Mouse (Mus musculus): ENCODE measurements around the gene Ubtf. TPM values are rescaled to one million over a fixed set of nuclear protein-coding genes. Genes with fewer than 3 reads are reported as not detected.

Gene Ubtf
- polyA plus RNA-seq, 1 experiment from 2014 or later = 68.9 TPM

DNA sequence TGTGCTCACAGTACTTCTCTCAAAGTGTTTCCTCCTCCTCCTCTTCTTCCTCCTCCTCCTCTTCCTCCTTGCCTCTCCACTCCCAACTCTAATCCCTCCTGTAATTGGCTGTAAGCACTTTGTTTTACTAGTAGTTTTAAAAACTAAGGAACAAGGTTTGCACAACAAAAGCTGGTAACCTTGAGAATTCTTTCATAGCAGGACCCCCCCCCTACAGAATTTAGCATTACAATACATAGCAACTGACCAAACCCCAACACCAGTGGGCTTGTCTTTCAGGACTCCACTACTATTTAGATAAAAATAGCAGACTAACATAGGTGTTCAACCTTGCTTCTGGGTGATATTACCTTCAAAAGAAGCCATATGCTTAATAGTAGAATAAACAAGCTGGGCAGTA, 10.0 kb upstream of the Ubtf start:
- no peak overlapping the region for H3K4me2 ChIP-seq
- H3K4me3 ChIP-seq (replicated peaks) = no peak overlapping the region
- no peaks in the 10 kb centered on the region for H3K36me3 ChIP-seq
- ATAC-seq (ENCODE audit: low FRiP score) = no peak
- H3K4me1 ChIP-seq = no peaks in the 10 kb centered on the region
- H3K9me3 ChIP-seq (replicated peaks) = no peaks in the 10 kb centered on the region
- no peak overlapping the region for H3K9ac ChIP-seq (replicated peaks)
- no peak overlapping the region for H3K27ac ChIP-seq (replicated peaks)
- H3K27me3 ChIP-seq (replicated peaks) = no peaks in the 10 kb centered on the region

DNA sequence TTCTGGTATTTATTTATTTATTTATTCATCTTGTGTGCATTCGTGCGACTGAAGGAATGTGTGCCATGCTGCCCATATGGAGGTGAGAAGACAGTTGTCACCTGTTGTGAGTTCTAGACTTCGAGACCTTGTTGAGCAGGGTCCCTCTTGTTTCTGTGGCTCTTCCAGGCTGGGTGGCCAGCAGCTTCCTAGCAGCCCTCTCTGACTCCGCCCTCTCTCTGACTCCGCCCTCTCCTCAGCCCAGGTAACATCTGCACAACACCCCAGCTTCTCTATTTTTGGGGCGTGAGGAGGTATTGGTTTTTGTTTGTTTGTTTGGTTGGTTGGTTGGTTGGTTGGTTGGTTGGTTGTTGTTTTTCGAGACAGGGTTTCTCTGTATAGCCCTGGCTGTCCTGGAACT, 8.3 kb upstream of the Ubtf start:
- Histone ChIP-seq H3K4me2 (no peak overlapping the region), H3K36me3 (no peaks in the 10 kb centered on the region), H3K27me3 (replicated peaks) (no peaks in the 10 kb centered on the region), H3K27ac (replicated peaks) (no peak overlapping the region), H3K9me3 (replicated peaks) (no peaks in the 10 kb centered on the region), H3K4me3 (replicated peaks) (no peak overlapping the region), H3K4me1 (no peaks in the 10 kb centered on the region), H3K9ac (replicated peaks) (no peak overlapping the region)
- no peak for ATAC-seq (ENCODE audit: low FRiP score)
- WGBS = 89% methylated on average over 7 of the region's 7 CpGs

DNA sequence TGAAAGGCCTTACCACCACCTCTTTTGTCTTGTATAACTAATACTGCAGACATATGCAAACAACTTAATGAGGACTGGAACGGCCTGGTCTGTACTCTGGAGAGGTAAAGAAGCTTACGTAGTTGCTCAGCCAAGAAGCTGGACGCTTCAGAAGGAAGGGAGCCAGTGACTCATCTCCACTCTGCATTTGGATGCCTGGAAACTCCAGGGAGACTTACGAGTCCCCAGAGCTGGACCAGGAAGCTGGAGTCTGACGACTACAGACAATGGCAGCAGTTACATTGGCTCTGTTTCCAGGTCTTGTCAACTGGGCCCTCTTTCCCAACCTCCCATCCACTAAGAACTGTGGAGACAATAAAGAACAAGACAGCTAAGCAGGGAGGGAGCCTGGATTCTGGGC, 7.7 kb upstream of the Ubtf start:
- no peaks in the 10 kb centered on the region for H3K9me3 ChIP-seq (replicated peaks)
- H3K9ac ChIP-seq (replicated peaks) = no peak overlapping the region
- H3K4me2 ChIP-seq = no peak overlapping the region
- H3K27ac ChIP-seq (replicated peaks) = no peak overlapping the region
- no peaks in the 10 kb centered on the region for H3K4me1 ChIP-seq
- ATAC-seq (ENCODE audit: low FRiP score) = no peak
- 58% methylated on average over 5 of the region's 5 CpGs for WGBS
- no peaks in the 10 kb centered on the region for H3K36me3 ChIP-seq
- H3K27me3 ChIP-seq (replicated peaks) = no peaks in the 10 kb centered on the region
- H3K4me3 ChIP-seq (replicated peaks) = no peak overlapping the region

DNA sequence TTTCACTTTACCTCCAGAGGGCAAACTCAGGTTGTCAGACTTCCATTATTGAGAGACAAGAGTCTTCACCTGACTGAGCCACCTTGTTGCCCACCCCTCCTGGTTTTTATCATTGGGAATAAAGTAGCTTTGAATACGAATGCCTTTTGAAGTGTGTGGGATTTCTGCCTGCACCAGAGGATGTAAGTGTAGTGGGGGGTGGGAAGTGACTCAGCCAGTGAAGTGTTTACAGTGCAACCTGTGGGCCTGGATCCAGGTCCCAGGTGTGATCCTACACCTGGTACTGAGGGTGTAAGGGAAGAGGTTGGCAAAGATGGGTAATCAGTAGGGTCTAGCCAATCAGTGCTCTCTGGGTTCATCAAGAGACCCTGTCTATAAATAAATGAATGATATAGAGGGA, 4.0 kb upstream of the Ubtf start:
- H3K36me3 ChIP-seq = no peaks in the 10 kb centered on the region
- H3K27me3 ChIP-seq (replicated peaks) = no peaks in the 10 kb centered on the region
- H3K9me3 ChIP-seq (replicated peaks) = no peaks in the 10 kb centered on the region
- ATAC-seq (ENCODE audit: low FRiP score) = no peak
- H3K4me2 ChIP-seq = no peak overlapping the region
- 81% methylated on average over 1 of the region's 1 CpGs for WGBS
- no peak overlapping the region for H3K27ac ChIP-seq (replicated peaks)
- no peak overlapping the region for H3K9ac ChIP-seq (replicated peaks)
- peaks cover 12% of the 10 kb centered on the region for H3K4me1 ChIP-seq
- no peak overlapping the region for H3K4me3 ChIP-seq (replicated peaks)

DNA sequence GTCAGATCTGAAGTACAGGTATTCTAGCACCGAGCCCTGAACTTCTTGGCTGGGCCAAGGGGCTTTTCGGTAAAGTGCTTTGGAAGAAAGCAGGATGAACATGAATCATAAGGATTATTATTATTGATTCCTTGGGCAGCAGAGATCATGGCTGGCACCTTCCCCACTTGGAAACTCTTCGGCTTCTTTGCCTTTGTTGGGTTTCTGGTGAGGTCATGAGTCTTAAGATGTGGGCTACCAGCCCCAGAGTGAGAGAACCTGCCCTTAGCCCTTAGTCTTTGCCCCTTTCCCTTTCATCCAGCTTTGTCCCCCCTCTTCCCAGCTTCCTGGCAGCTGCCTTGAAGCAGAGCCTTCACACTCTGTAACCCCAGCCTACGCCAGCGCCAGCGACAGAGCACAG, 2.4 kb upstream of the Ubtf start:
- Histone ChIP-seq H3K4me3 (replicated peaks) (no peak overlapping the region), H3K4me2 (no peak overlapping the region), H3K27ac (replicated peaks) (peak overlapping the region; percentile 98; the same call in 1 of the 2 replicates), H3K36me3 (no peaks in the 10 kb centered on the region), H3K4me1 (peaks cover 12% of the 10 kb centered on the region), H3K9me3 (replicated peaks) (no peaks in the 10 kb centered on the region), H3K27me3 (replicated peaks) (no peaks in the 10 kb centered on the region), H3K9ac (replicated peaks) (no peak overlapping the region)
- ATAC-seq (ENCODE audit: low FRiP score) = no peak
- WGBS = 87% methylated on average over 6 of the region's 6 CpGs

DNA sequence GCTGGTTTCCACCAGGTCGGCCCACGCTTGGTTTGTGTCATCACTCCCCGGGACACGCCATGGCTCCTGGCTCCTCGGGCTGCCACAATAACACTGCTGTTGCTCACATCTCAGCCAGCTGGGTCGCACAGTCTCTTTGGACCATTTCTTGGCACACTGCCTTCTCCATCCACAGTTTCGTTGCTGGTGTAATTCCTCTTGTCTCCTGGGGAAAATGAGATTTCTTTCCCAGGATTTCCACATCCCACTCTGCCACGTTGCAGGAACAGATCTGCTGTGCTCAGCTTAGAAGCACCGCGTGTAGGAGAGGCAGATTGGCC, 1.1 kb upstream of the Ubtf start:
- H3K27me3 ChIP-seq (replicated peaks) = no peaks in the 10 kb centered on the region
- H3K4me3 ChIP-seq (replicated peaks) = peak overlapping the region; percentile 97
- peak overlapping the region; percentile 97 for H3K9ac ChIP-seq (replicated peaks)
- ATAC-seq (ENCODE audit: low FRiP score) = peak; percentile 25; the same call in 1 of the 2 replicates
- peak overlapping the region; percentile 98 for H3K27ac ChIP-seq (replicated peaks)
- H3K4me1 ChIP-seq = peaks cover 20% of the 10 kb centered on the region
- no peaks in the 10 kb centered on the region for H3K9me3 ChIP-seq (replicated peaks)
- H3K36me3 ChIP-seq = no peaks in the 10 kb centered on the region
- peak overlapping the region; percentile 84 for H3K4me2 ChIP-seq
- WGBS = 3% methylated on average over 10 of the region's 10 CpGs

DNA sequence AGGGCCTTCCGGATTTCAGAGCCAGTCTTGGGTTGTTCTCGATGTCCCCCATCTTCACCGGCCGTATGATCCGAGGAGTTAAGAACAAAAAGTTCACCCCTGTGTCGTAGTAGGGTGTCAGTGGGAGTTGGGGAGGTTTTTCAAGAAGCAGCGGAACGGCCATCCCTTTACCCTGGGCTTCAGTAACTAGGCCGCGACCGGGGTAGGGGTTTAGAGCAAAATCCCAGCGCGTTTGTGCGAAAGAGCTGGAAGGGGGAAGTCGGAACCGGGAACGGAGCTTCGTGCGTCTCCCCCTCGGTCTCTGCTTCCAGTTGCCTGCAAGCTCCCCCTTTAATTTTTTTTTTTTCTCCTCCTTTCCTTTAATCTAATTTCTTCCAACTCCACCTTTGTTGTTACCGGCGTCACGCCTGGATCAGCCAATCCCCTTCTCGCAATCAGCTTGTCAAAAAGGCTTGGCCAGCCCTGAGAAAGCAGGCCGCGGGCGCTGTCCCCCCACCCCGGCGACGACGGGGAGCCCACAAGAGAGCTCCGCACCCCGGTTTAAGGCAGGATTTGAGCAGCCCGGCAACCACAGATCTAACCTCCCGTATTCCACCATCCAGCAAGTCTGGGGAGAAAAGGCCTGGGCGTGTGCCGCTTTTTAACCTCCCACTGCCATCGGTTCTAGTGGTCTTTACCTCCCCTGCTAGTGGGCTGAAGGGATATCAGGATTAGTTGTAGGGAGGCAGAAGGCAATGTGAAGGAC, 571 bp upstream of the Ubtf start:
- peak; percentile 61 for ATAC-seq (ENCODE audit: low FRiP score)

DNA sequence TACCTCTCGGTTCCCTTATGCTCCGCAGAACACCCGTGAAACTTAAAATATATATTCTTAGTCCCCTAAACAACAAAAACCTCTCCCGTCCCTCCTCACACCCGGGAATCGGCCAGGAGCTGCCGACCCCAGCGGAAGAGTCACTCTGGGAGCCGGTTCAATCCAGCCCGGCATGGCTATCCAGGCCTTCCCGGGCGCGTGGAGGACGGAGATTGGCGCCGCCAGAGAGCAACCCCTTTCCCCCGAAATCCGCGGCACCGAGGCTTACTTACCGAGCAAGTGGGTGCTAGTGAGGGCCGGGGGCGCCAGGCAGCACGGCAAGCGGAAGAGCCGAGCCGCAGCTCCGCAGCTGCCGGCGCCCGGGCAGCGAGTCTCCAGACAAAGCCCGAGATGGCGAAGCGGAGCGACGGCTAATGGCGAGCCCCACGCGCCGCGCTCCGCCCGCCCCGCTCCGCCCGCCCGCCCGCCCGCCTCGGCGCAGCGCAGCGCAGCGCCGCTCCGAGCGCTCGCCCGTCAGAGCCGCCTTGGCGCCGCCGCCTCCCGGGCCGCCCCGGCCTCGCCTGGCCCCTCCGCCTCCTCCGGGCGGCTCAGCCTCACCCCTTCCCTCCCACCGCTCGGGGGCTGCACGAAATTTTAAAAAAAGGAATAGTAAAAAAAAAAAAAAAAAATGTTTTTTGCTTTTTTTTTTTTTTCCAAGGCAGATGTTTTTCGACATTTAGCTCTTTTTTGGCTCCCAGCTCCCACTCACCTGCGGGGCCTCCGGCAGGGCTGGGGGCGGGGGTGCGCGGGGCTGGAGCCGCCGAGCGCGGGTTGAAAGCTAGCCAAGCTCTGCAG, 749 bp downstream of the Ubtf start:
- Histone ChIP-seq H3K9me3 (replicated peaks) (no peaks in the 10 kb centered on the region), H3K4me3 (replicated peaks) (peak overlapping the region; percentile 97), H3K4me2 (peak overlapping the region; percentile 84), H3K27ac (replicated peaks) (peak overlapping the region; percentile 98), H3K9ac (replicated peaks) (peak overlapping the region; percentile 97), H3K36me3 (peaks cover 14% of the 10 kb centered on the region), H3K27me3 (replicated peaks) (no peaks in the 10 kb centered on the region), H3K4me1 (peaks cover 26% of the 10 kb centered on the region)
- no peak for ATAC-seq (ENCODE audit: low FRiP score)
- WGBS = under 1% methylated on average over 64 of the region's 84 CpGs

More for the DNA sequence above, 571 bp upstream of the Ubtf start:
- WGBS = 1% methylated on average over 38 of the region's 38 CpGs
- no peaks in the 10 kb centered on the region for H3K9me3 ChIP-seq (replicated peaks)
- H3K9ac ChIP-seq (replicated peaks) = peak overlapping the region; percentile 97
- peak overlapping the region; percentile 97 for H3K4me3 ChIP-seq (replicated peaks)
- H3K4me2 ChIP-seq = peak overlapping the region; percentile 84
- peaks cover 1% of the 10 kb centered on the region; the same call in 1 of the 2 replicates for H3K36me3 ChIP-seq
- peaks cover 26% of the 10 kb centered on the region for H3K4me1 ChIP-seq
- no peaks in the 10 kb centered on the region for H3K27me3 ChIP-seq (replicated peaks)
- peak overlapping the region; percentile 98 for H3K27ac ChIP-seq (replicated peaks)

DNA sequence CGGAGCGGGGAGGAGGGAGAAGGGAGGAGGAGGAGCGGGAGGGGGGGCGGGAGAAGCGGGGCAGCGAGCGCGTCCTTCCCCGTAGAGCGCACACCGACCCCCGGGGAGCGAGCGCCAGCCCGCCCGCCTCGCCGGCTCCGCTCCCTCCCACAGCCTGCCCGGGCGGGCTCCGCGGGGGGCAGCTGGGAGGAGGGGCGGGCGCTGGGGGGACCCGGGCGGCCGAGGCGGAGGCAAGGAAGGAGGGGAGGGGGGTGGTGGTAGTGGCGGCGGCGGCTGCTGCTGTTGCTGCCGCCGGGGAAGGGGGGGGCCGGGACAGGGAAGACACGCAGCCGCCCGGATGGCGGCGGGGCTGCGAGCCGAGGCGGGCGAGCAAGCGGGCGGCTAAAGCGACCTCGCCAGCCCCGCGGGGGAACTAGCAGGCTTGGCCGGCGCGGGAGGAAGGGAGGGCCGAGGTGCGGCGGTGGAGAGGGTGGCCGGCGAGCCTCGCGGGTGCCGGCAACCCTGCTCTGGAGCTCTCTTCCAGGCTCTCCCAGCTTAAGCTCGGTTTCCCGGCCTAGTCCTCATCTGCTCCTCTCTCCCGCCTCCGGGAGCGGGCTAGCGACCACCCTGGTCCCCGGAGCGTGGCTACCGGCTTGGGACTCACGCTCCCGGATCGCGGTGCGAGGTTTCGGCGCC, 1.5 kb downstream of the Ubtf start:
- no peaks in the 10 kb centered on the region for H3K9me3 ChIP-seq (replicated peaks)
- H3K4me2 ChIP-seq = peak overlapping the region; percentile 84
- peak overlapping the region; percentile 98 for H3K27ac ChIP-seq (replicated peaks)
- ATAC-seq (ENCODE audit: low FRiP score) = peak; percentile 37
- peak overlapping the region; percentile 97 for H3K9ac ChIP-seq (replicated peaks)
- H3K27me3 ChIP-seq (replicated peaks) = no peaks in the 10 kb centered on the region
- H3K4me1 ChIP-seq = peaks cover 26% of the 10 kb centered on the region
- WGBS = under 1% methylated on average over 48 of the region's 77 CpGs
- H3K36me3 ChIP-seq = peaks cover 21% of the 10 kb centered on the region
- peak overlapping the region; percentile 97 for H3K4me3 ChIP-seq (replicated peaks)

DNA sequence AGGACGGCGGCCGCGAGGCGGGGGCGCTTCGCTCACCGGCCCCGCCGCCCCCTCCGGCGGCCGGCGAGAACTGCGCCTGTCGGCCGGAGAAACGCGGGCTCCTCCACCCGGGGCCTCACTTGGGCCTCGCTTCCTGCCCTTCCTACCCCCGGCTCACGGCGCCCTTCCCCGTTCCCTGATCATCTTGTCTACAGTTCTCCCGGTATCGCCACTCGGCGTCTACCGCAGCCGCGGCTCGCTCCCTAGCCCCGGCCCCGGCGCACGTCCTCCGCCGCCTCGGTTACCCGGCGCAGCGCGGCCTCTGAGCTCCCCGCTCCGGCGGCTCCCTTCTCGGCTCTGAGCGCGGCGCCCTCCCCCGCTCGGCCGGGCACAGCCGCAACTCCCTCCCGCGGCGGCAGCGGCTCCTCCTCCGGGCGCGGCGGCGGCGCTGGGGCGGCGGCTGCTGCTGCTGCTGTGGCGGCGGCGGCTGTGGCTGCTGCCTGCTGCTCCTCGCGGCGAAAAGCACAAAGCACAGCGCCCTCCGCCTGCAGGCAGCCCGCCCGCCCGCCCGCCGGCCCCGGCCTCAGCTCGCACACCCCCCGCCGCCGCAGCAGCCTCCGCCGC, 2.1 kb downstream of the Ubtf start:
- Histone ChIP-seq H3K9me3 (replicated peaks) (no peaks in the 10 kb centered on the region), H3K9ac (replicated peaks) (peak overlapping the region; percentile 97), H3K4me3 (replicated peaks) (peak overlapping the region; percentile 97), H3K27me3 (replicated peaks) (no peaks in the 10 kb centered on the region), H3K36me3 (peaks cover 28% of the 10 kb centered on the region), H3K4me2 (peak overlapping the region; percentile 84), H3K27ac (replicated peaks) (peak overlapping the region; percentile 98), H3K4me1 (peaks cover 26% of the 10 kb centered on the region)
- ATAC-seq (ENCODE audit: low FRiP score) = peak; percentile 14; the same call in 1 of the 2 replicates
- under 1% methylated on average over 50 of the region's 87 CpGs for WGBS

DNA sequence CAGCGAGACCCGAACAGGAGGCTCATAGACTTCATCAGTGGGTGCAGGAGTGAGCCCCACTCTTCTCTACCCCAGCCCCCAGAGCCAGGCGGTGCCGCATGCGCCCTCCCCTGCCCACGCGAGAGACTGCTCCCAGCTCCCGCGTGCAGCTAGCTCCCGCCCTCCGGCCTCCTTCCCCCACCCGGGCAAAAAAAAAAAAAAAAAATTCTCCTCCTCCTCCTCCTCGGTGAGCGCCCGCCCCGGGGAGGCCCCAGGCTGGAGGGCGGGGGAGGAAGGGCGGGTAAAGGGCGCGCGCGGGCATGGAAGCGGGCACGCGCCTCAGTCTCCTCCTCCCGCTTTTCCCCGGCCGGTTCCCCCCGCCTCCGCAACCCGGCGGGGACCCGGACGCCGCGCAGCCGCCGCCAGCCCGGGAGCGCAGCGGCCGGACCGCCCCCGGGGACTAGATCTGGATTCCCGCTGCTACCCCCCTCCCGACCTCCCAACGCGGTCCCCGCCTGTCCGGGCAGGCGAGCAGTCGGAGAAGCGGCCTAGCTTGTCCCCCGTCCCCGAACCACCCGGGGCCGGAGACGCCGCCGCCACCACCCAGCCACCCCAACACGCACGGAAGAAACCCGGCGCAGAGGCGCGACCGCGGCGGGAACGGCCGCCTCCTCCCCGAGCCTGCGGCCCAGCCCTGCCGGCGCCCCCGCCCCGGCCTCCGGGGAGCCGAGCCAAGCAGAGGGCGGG, 2.8 kb downstream of the Ubtf start:
- peaks cover 26% of the 10 kb centered on the region for H3K4me1 ChIP-seq
- peak overlapping the region; percentile 97 for H3K4me3 ChIP-seq (replicated peaks)
- under 1% methylated on average over 62 of the region's 80 CpGs for WGBS
- H3K9ac ChIP-seq (replicated peaks) = peak overlapping the region; percentile 97
- peaks cover 34% of the 10 kb centered on the region for H3K36me3 ChIP-seq
- H3K27ac ChIP-seq (replicated peaks) = peak overlapping the region; percentile 98
- no peaks in the 10 kb centered on the region for H3K27me3 ChIP-seq (replicated peaks)
- H3K4me2 ChIP-seq = peak overlapping the region; percentile 84
- peak; percentile 48 for ATAC-seq (ENCODE audit: low FRiP score)
- H3K9me3 ChIP-seq (replicated peaks) = no peaks in the 10 kb centered on the region

Data from neural tube, embryonic 15.5 days (tissue).